Mouse (Mus musculus): ENCODE data around the gene Fhit. TPM values are rescaled to one million over a fixed set of nuclear protein-coding genes. Genes with fewer than 3 reads are reported as not detected.

The Fhit gene
- total and polyA plus RNA-seq, 2 experiments from 2014 or later = 2.5 to 12.5 TPM

DNA sequence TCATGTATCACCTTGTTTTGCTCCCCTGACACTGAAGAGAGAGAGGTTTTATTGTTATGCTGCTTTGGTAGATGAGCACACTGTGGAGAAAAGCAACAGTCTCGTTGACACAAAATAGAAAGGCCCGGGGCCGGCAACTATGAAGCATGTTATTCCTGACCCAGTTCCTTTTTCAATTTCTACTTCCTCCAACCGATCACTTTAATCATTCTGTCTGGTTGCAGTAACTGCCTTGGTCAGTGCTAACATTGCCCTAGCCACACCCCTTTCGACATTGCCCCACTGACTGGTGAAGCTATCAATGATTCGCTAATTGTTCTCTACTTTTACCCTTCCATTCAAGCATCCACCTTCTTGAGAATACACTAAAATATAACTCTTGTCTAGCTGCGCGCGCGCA is 1028.0 kb downstream of the Fhit start:
- DNase-seq (ENCODE audit: low spot score) (no peak), ATAC-seq (no peak)
- Histone ChIP-seq H3K4me3 (ENCODE audit: low read length) (no peak overlapping the region), H3K36me3 (ENCODE audit: insufficient read depth, low read length) (no peaks in the 10 kb centered on the region), H3K4me2 (ENCODE audit: low read depth, low read length) (no peak overlapping the region), H3K9me3 (ENCODE audit: low read length) (no peaks in the 10 kb centered on the region), H3K27ac (no peak overlapping the region), H3K27me3 (ENCODE audit: insufficient read depth, low read length) (no peaks in the 10 kb centered on the region), H3K9ac (replicated peaks; ENCODE audit: low read length) (no peak overlapping the region), H3K4me1 (ENCODE audit: insufficient read depth, low read length) (no peaks in the 10 kb centered on the region)
- TF ChIP-seq CTCF (IDR thresholded peaks at IDR 0.05; ENCODE audit: low read depth) = no peak
- 93% methylated on average over 10 of the region's 10 CpGs for WGBS

DNA sequence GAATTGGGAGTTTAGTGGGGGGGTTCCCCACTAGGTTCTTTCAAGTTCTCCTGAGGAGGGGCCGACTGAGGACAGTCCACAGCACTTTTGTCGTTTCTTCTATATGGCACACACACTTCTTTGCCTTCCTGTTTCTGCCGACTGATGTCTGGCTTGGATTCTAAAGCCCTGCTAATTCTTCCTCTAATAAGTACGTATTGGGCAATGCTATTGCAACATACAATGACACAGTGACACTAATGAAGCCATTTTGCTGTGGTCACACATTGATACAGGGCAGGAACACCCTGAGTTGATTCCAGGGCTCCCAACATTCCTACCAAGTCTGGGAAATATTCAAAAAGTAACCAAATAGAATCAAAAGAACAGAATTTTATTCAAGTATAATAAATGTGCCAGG is 1032.2 kb downstream of the Fhit start:
- H3K27me3 ChIP-seq (ENCODE audit: insufficient read depth, low read length) = no peaks in the 10 kb centered on the region

GRCm38 (mm10) chr14:10129088-10129487 is 1032.7 kb downstream of the Fhit start:
- 92% methylated on average over 7 of the region's 7 CpGs for WGBS
- Histone ChIP-seq H3K4me2 (ENCODE audit: low read depth, low read length) (no peak overlapping the region), H3K27ac (no peak overlapping the region), H3K4me3 (ENCODE audit: low read length) (no peak overlapping the region), H3K27me3 (ENCODE audit: insufficient read depth, low read length) (no peaks in the 10 kb centered on the region), H3K9me3 (ENCODE audit: low read length) (no peaks in the 10 kb centered on the region), H3K9ac (replicated peaks; ENCODE audit: low read length) (no peak overlapping the region), H3K4me1 (ENCODE audit: insufficient read depth, low read length) (no peaks in the 10 kb centered on the region), H3K36me3 (ENCODE audit: insufficient read depth, low read length) (no peaks in the 10 kb centered on the region)
- no peak for TF ChIP-seq CTCF (IDR thresholded peaks at IDR 0.05; ENCODE audit: low read depth)
- ATAC-seq (no peak), DNase-seq (ENCODE audit: low spot score) (no peak)

More for the DNA sequence above, 1032.2 kb downstream of the Fhit start:
- no peaks in the 10 kb centered on the region for H3K36me3 ChIP-seq (ENCODE audit: insufficient read depth, low read length)
- ATAC-seq (no peak), DNase-seq (ENCODE audit: low spot score) (no peak)
- no peaks in the 10 kb centered on the region for H3K9me3 ChIP-seq (ENCODE audit: low read length)
- H3K4me2 ChIP-seq (ENCODE audit: low read depth, low read length) = no peak overlapping the region
- TF ChIP-seq CTCF (IDR thresholded peaks at IDR 0.05; ENCODE audit: low read depth) = no peak
- no peak overlapping the region for H3K27ac ChIP-seq
- no peaks in the 10 kb centered on the region for H3K4me1 ChIP-seq (ENCODE audit: insufficient read depth, low read length)
- 84% methylated on average over 4 of the region's 4 CpGs for WGBS
- no peak overlapping the region for H3K4me3 ChIP-seq (ENCODE audit: low read length)
- H3K9ac ChIP-seq (replicated peaks; ENCODE audit: low read length) = no peak overlapping the region

DNA sequence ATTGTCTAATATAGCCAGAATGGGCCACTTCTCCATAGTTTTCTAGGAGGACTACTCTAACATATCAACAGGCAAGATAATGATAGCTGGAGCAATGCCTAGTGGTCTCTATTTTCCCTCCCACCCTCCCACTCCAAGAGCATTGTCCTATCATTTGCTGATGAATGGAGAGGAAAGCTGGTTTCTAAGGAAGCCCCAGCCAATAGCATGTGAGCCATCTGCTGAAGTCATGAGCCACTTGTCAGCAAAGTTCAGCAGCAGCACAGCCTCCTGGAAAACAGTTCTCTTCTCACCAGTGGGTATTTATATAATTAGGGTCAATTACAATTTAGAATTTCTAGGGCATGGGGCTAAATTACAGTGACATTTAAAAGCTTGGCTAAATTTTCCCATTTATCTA is 1035.3 kb downstream of the Fhit start:
- H3K9me3 ChIP-seq (ENCODE audit: low read length) = no peaks in the 10 kb centered on the region
- TF ChIP-seq CTCF (IDR thresholded peaks at IDR 0.05; ENCODE audit: low read depth) = no peak

DNA sequence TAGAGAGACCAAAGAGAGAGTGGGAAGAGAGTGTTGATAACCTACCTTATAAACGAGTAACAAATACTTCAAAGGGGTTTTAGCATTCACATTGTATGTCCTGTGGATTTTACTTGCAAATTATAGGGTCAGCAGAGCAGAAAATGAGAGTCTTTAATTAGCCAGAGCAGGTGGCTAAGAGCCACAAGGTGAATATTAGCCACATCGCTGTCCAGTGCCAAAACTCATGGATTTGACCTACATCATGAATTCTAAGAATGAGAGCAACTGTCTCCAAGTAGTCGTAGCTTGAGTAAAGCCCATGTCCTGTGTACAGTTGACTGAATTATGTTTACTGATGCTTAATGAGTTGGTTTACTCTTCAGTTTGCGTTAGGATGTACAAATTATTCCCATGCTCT is 1039.7 kb downstream of the Fhit start:
- TF ChIP-seq CTCF (IDR thresholded peaks at IDR 0.05; ENCODE audit: low read depth) = no peak

More for the DNA sequence above, 1035.3 kb downstream of the Fhit start:
- Histone ChIP-seq H3K9ac (replicated peaks; ENCODE audit: low read length) (no peak overlapping the region), H3K36me3 (ENCODE audit: insufficient read depth, low read length) (no peaks in the 10 kb centered on the region), H3K4me3 (ENCODE audit: low read length) (no peak overlapping the region), H3K27ac (no peak overlapping the region), H3K4me1 (ENCODE audit: insufficient read depth, low read length) (no peaks in the 10 kb centered on the region), H3K27me3 (ENCODE audit: insufficient read depth, low read length) (no peaks in the 10 kb centered on the region), H3K4me2 (ENCODE audit: low read depth, low read length) (no peak overlapping the region)
- ATAC-seq (no peak), DNase-seq (ENCODE audit: low spot score) (no peak)

DNA sequence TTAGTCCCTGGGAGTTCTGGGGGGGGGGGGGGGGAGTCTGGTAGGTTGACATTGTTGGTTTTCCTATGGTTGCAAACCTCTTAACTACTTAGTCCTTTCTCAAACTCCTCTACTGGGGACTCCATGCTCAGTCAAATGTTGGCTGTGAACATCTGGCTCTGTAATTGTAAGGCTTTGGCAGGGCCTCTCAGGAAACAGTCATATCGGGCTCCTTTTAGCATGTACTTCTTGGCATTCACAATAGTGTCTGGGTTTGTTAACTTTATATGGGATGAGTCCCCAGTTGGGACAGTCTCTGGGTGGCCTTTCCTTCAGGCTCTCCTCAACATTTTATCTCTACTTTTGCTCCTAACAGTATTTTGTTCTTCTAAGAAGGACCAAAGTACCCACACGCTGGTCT is 1065.6 kb downstream of the Fhit start:
- H3K9me3 ChIP-seq (ENCODE audit: low read length) = no peaks in the 10 kb centered on the region
- no peak overlapping the region for H3K4me2 ChIP-seq (ENCODE audit: low read depth, low read length)
- DNase-seq (ENCODE audit: low spot score) (no peak), ATAC-seq (no peak)
- H3K27me3 ChIP-seq (ENCODE audit: insufficient read depth, low read length) = no peaks in the 10 kb centered on the region
- H3K9ac ChIP-seq (replicated peaks; ENCODE audit: low read length) = no peak overlapping the region
- 99% methylated on average over 2 of the region's 2 CpGs for WGBS
- no peaks in the 10 kb centered on the region for H3K36me3 ChIP-seq (ENCODE audit: insufficient read depth, low read length)
- no peaks in the 10 kb centered on the region for H3K4me1 ChIP-seq (ENCODE audit: insufficient read depth, low read length)
- TF ChIP-seq CTCF (IDR thresholded peaks at IDR 0.05; ENCODE audit: low read depth) = no peak
- H3K27ac ChIP-seq = no peak overlapping the region
- no peak overlapping the region for H3K4me3 ChIP-seq (ENCODE audit: low read length)

More for the DNA sequence above, 1039.7 kb downstream of the Fhit start:
- Histone ChIP-seq H3K9me3 (ENCODE audit: low read length) (no peaks in the 10 kb centered on the region), H3K27me3 (ENCODE audit: insufficient read depth, low read length) (no peaks in the 10 kb centered on the region), H3K9ac (replicated peaks; ENCODE audit: low read length) (no peak overlapping the region), H3K4me1 (ENCODE audit: insufficient read depth, low read length) (no peaks in the 10 kb centered on the region), H3K4me2 (ENCODE audit: low read depth, low read length) (no peak overlapping the region), H3K36me3 (ENCODE audit: insufficient read depth, low read length) (no peaks in the 10 kb centered on the region), H3K27ac (no peak overlapping the region), H3K4me3 (ENCODE audit: low read length) (no peak overlapping the region)
- DNase-seq (ENCODE audit: low spot score) (no peak), ATAC-seq (no peak)
- 64% methylated on average over 4 of the region's 4 CpGs for WGBS

DNA sequence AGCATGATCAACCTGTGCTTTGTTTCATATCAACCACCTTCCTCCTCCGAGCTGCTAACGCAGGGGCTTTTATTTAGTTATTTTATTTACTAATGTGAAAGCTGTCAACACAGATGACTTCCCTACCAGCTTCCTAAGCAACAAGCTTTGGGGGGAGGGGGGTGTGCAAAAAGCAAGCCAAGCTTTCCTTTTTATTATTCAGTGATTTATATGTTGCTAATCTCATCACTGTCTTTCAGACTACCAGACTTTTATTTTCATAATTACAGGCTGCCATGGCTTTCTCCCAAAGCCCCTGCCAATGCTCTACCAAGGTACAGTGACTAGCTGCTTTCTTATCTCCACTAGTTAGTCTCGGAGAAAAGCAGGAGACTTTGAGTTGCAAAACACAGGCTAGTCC is 1082.8 kb downstream of the Fhit start:
- Histone ChIP-seq H3K9me3 (ENCODE audit: low read length) (no peaks in the 10 kb centered on the region), H3K4me1 (ENCODE audit: insufficient read depth, low read length) (no peaks in the 10 kb centered on the region), H3K4me2 (ENCODE audit: low read depth, low read length) (no peak overlapping the region), H3K27ac (no peak overlapping the region), H3K4me3 (ENCODE audit: low read length) (no peak overlapping the region), H3K36me3 (ENCODE audit: insufficient read depth, low read length) (no peaks in the 10 kb centered on the region), H3K9ac (replicated peaks; ENCODE audit: low read length) (no peak overlapping the region), H3K27me3 (ENCODE audit: insufficient read depth, low read length) (no peaks in the 10 kb centered on the region)
- DNase-seq (ENCODE audit: low spot score) (no peak), ATAC-seq (no peak)
- WGBS = 59% methylated on average over 3 of the region's 3 CpGs
- TF ChIP-seq CTCF (IDR thresholded peaks at IDR 0.05; ENCODE audit: low read depth) = no peak

Measured in hindbrain, postnatal 0 days (tissue).